Mouse (Mus musculus): Measurements from ENCODE around the gene Gm11027.

DNA sequence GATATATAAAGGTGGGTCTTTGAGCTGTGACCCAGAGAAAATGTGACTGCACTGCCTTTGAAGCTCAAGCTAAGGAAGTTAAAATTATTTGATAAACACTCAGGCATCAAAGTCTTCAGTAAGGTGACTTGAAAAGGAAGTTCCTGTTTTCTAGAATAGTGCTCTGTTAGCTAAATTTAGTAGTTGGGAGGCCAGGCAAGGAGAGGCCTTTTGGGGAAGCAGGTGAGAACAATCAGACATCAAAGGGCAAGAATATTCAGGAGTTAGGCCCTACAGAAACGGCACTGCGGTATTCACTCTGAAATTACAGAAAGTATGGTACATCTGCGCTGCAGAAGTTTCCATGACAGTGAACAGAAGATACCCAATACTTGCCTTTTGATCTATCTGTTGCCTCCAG lies 40.3 kb downstream of the Gm11027 start:
- TF ChIP-seq CTCF (IDR thresholded peaks at IDR 0.05; ENCODE audit: borderline replicate concordance, insufficient read depth, low read length) (no peak), POLR2A (IDR thresholded peaks at IDR 0.05; ENCODE audit: low read depth, low read length) (no peak)
